Mouse (Mus musculus): Measurements from ENCODE around the gene Snx10. TPM values are rescaled to one million over a fixed set of nuclear protein-coding genes. Genes with fewer than 3 reads are reported as not detected.

The Snx10 gene
- polyA plus RNA-seq, 1 experiment from 2014 or later: 17.3 TPM

DNA sequence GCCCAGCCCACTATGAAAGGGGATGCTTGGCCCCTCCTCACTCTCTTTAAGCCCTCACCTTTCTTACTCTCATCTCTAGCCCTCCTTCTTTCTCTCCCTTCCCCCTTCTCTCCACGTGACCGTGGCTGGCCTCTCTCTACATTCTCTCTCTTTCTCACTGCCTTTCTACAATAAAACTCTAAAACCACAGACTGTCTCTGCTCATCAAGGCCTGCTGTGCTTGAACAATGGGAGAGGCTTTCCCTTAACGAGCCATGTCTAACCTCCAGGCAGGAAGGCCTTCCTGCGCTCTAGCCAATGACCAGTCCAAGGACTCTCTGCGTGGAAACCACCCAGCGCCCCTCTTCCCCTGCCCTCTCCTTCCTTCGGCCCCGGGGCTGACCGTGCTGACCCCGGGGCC is 11.9 kb downstream of the Snx10 start:
- H3K9ac ChIP-seq (replicated peaks): no peak overlapping the region
- no peaks in the 10 kb centered on the region; the same call in 1 of the 2 replicates for H3K27me3 ChIP-seq
- no peak overlapping the region for H3K4me2 ChIP-seq
- H3K36me3 ChIP-seq: no peaks in the 10 kb centered on the region
- no peaks in the 10 kb centered on the region for H3K9me3 ChIP-seq
- ATAC-seq (ENCODE audit: insufficient number of reproducible peaks, insufficient read depth, low FRiP score, low TSS enrichment, low read depth): no peak
- H3K4me3 ChIP-seq (replicated peaks): no peak overlapping the region
- no peak overlapping the region for H3K27ac ChIP-seq
- H3K4me1 ChIP-seq (replicated peaks): no peaks in the 10 kb centered on the region
- WGBS: 87% methylated on average over 10 of the region's 10 CpGs

DNA sequence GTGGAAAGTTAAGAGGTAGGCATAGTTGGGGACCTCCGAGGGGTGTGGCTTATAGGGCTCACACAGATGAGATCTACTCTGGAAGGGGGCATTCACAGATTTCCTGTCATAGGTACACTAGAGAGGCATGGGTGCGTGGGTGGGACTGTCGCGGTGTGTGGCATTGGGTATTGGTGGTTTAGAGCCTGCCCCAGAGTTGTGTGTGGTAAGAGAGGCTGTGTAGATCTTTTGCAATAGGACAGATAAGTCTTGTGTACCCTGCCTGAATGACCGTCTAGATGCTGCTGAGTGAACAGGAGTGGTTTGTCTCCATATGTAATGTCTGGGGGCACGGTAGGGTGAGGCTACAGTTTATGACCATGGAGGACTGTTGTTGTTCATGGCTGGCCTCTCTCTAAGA is 16.8 kb downstream of the Snx10 start:
- H3K27me3 ChIP-seq: no peaks in the 10 kb centered on the region; the same call in 1 of the 2 replicates
- H3K36me3 ChIP-seq: no peaks in the 10 kb centered on the region
- H3K9ac ChIP-seq (replicated peaks): no peak overlapping the region
- 85% methylated on average over 6 of the region's 6 CpGs for WGBS
- ATAC-seq (ENCODE audit: insufficient number of reproducible peaks, insufficient read depth, low FRiP score, low TSS enrichment, low read depth): no peak
- H3K27ac ChIP-seq: no peak overlapping the region
- H3K4me2 ChIP-seq: no peak overlapping the region
- peaks cover 22% of the 10 kb centered on the region for H3K4me1 ChIP-seq (replicated peaks)
- no peak overlapping the region for H3K4me3 ChIP-seq (replicated peaks)
- H3K9me3 ChIP-seq: no peaks in the 10 kb centered on the region

DNA sequence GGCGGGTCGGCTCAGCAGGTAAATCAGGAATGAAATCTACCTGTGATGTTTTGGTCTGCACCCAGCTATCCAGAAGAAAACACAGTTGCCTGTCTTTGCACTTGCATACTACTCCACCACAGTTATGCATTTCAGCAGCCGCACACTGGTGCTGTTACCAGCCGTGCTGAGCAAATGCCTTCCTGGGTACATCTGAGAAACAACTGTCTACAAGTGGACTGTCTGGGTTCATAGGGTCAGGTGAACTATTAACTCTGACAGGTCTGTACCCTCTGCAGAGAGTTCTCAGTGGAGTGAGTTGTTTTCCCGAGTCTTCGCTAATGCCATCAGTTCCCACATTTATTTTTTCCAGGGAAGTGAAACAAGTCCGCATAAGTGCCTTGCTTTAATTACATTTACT is 17.7 kb downstream of the Snx10 start:
- no peaks in the 10 kb centered on the region for H3K36me3 ChIP-seq
- no peaks in the 10 kb centered on the region; the same call in 1 of the 2 replicates for H3K27me3 ChIP-seq
- 77% methylated on average over 7 of the region's 7 CpGs for WGBS
- no peak for ATAC-seq (ENCODE audit: insufficient number of reproducible peaks, insufficient read depth, low FRiP score, low TSS enrichment, low read depth)
- H3K9me3 ChIP-seq: no peaks in the 10 kb centered on the region
- no peak overlapping the region for H3K9ac ChIP-seq (replicated peaks)
- no peak overlapping the region for H3K4me3 ChIP-seq (replicated peaks)
- peaks cover 23% of the 10 kb centered on the region for H3K4me1 ChIP-seq (replicated peaks)
- H3K27ac ChIP-seq: no peak overlapping the region
- H3K4me2 ChIP-seq: no peak overlapping the region

DNA sequence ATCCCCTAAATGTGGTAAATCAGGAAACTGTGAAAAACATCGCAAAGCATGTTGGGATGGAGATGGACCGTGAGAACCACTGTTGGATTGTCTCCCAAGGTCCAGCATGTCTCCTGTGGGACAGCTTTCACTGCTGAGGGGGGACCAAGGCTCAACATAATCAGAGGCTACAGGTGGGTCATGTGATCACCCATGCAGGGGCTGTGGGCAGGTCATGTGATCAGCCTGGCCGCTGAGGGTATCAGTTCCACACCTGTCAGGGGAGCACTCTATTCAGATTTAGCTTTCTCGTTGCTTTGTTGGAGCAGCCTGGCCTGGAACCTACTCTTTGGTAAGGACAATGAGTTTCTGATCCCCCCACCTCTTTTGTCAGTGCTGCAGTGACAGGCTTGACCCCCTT is 18.4 kb downstream of the Snx10 start:
- Histone ChIP-seq H3K4me1 (replicated peaks) (peaks cover 23% of the 10 kb centered on the region), H3K4me2 (no peak overlapping the region), H3K36me3 (no peaks in the 10 kb centered on the region), H3K9me3 (no peaks in the 10 kb centered on the region), H3K4me3 (replicated peaks) (no peak overlapping the region), H3K27ac (no peak overlapping the region), H3K9ac (replicated peaks) (no peak overlapping the region), H3K27me3 (no peaks in the 10 kb centered on the region)
- WGBS: 96% methylated on average over 4 of the region's 4 CpGs
- ATAC-seq (ENCODE audit: insufficient number of reproducible peaks, insufficient read depth, low FRiP score, low TSS enrichment, low read depth): no peak

DNA sequence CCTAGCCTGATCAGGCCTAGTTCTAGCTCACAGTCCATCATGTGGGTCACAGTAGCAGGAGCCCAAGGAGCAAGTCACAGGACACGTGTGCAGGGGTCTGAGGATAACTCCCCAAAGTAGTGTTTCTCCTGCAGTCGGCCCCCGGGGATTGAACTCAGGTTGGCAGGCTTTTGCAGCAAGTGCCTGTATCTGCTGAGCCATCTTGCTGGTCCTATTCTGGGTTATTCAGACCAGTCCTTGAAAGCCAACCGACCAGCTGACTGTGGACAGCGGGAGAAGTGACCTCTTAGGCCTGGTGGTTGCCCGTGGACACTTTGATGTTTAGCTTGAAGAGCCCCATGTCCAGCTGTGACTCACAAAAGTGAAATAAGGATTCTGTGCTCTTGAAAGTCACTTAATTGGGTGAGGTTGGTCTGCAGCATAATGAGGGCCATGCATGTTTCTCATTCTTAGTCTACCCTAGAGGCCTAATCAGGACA is 20.0 kb downstream of the Snx10 start:
- no peak for ATAC-seq (ENCODE audit: insufficient number of reproducible peaks, insufficient read depth, low FRiP score, low TSS enrichment, low read depth)
- Histone ChIP-seq H3K4me1 (replicated peaks) (peaks cover 23% of the 10 kb centered on the region), H3K4me2 (no peak overlapping the region), H3K27ac (no peak overlapping the region), H3K4me3 (replicated peaks) (no peak overlapping the region), H3K9me3 (no peaks in the 10 kb centered on the region), H3K9ac (replicated peaks) (no peak overlapping the region), H3K27me3 (no peaks in the 10 kb centered on the region), H3K36me3 (no peaks in the 10 kb centered on the region)
- 43% methylated on average over 6 of the region's 6 CpGs for WGBS

DNA sequence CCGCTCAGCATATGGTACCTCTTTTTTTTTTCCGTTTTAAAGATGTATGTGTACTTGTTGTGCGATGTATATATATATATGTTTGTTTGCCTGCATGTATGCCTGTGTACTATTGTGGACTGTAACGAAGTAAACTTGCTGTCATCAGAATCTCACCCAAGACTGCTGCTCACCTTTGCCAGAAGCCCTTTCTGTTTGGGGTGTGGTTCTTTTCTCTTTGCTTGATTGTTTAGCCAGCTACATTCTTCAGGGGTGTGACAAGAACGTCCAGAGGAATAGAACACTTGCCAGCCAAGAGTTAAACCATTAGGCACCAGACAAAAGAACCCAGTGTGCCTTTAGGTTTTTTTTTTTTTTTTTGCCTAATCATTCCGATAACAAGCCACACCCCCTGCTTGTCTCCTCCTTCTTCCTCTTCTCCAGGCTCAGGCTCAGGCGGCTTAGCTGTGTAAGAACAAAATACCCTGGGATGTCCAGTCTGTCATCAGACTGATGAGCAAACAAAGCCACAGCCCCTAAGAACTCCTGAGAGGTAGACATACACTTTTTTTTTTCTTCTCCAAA is 20.5 kb downstream of the Snx10 start:
- peaks cover 23% of the 10 kb centered on the region for H3K4me1 ChIP-seq (replicated peaks)
- H3K4me3 ChIP-seq (replicated peaks): no peak overlapping the region
- no peaks in the 10 kb centered on the region for H3K27me3 ChIP-seq
- H3K36me3 ChIP-seq: no peaks in the 10 kb centered on the region
- H3K9ac ChIP-seq (replicated peaks): no peak overlapping the region
- H3K27ac ChIP-seq: no peak overlapping the region
- no peak overlapping the region for H3K4me2 ChIP-seq
- WGBS: 29% methylated on average over 7 of the region's 7 CpGs
- H3K9me3 ChIP-seq: no peaks in the 10 kb centered on the region
- no peak for ATAC-seq (ENCODE audit: insufficient number of reproducible peaks, insufficient read depth, low FRiP score, low TSS enrichment, low read depth)

DNA sequence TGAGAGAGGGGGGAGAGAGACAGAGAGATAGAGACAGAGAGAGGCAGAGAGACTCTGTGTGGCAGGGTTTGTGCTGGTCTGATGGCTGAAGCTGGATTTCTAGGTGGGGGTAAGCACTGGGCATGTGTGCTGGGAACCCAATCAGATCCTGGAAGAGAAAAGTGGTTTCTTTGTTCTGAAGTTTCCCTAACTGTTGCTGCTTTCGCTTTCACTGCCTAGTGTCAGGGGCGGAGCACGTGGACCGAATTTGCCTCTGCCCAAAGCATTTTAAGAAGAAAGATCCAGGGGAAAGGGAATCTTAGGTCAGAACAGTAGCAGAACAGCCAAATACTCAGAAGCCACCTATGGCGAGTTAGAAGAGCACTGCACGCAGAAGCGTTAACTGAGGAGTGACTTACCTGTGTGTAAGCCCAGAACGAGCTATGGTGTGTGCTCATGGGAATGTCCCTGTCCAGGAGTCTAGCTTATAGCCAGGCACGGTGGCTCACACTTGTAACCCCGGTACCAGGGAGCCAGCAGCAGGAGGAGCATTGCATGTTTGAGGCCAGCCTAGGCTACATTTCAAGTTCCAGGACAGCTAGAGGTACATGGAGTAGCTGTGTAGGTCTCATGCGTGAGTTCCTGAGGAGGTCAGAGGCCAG is 21.6 kb downstream of the Snx10 start:
- Histone ChIP-seq H3K9me3 (no peaks in the 10 kb centered on the region), H3K9ac (replicated peaks) (no peak overlapping the region), H3K4me1 (replicated peaks) (peaks cover 23% of the 10 kb centered on the region), H3K4me3 (replicated peaks) (no peak overlapping the region), H3K4me2 (no peak overlapping the region), H3K27ac (0 out of 2 replicates have a peak overlapping the region, but pooled peaks have one; percentile 7), H3K27me3 (no peaks in the 10 kb centered on the region), H3K36me3 (no peaks in the 10 kb centered on the region)
- no peak for ATAC-seq (ENCODE audit: insufficient number of reproducible peaks, insufficient read depth, low FRiP score, low TSS enrichment, low read depth)
- WGBS: 77% methylated on average over 11 of the region's 11 CpGs

DNA sequence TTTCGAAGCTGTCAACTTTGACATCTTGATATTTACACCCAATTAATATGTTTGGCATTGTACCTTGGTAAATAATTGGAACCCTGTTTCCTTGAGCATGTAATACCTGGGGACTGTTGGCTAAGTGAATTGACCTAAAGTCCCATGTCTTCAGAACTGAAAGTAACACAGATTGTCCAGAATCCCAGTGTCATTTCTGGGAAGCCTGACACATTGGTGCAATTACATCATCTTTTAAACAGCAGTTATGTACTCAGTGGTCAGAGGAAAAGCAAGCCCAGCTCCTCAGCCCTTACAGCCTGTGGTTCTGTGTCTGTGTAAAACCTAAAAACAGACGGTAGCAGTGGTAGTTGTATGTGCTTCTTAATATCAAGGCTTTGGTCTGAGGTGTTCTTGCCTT is 22.4 kb downstream of the Snx10 start:
- H3K9me3 ChIP-seq: no peaks in the 10 kb centered on the region
- ATAC-seq (ENCODE audit: insufficient number of reproducible peaks, insufficient read depth, low FRiP score, low TSS enrichment, low read depth): no peak
- no peaks in the 10 kb centered on the region for H3K27me3 ChIP-seq
- H3K9ac ChIP-seq (replicated peaks): no peak overlapping the region
- no peak overlapping the region for H3K4me3 ChIP-seq (replicated peaks)
- no peak overlapping the region for H3K4me2 ChIP-seq
- no peaks in the 10 kb centered on the region for H3K36me3 ChIP-seq
- 82% methylated on average over 2 of the region's 2 CpGs for WGBS
- peaks cover 23% of the 10 kb centered on the region for H3K4me1 ChIP-seq (replicated peaks)
- no peak overlapping the region for H3K27ac ChIP-seq

DNA sequence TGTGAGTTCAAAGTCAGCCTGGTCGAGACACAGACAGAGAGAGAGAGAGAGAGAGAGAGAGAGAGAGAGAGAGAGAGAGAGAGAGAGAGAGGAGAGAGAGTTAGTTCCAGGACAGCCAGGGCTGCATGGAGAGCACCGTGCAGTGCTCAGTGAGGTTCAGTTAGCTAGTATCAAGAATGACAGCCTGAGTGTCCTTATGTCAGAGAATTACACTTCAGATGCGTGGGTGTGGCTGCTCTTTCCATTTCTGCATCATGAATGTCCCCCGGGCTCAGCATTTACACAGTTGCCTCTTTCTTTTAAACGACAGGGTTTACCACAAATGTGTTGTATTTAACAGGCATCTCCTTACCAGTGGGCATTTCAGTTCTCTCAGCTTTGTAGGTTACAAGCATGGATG is 25.1 kb downstream of the Snx10 start:
- no peaks in the 10 kb centered on the region for H3K27me3 ChIP-seq
- H3K27ac ChIP-seq: no peak overlapping the region
- H3K36me3 ChIP-seq: no peaks in the 10 kb centered on the region
- H3K4me1 ChIP-seq (replicated peaks): peaks cover 16% of the 10 kb centered on the region
- no peak overlapping the region for H3K9ac ChIP-seq (replicated peaks)
- H3K9me3 ChIP-seq: no peaks in the 10 kb centered on the region
- no peak for ATAC-seq (ENCODE audit: insufficient number of reproducible peaks, insufficient read depth, low FRiP score, low TSS enrichment, low read depth)
- H3K4me3 ChIP-seq (replicated peaks): no peak overlapping the region
- no peak overlapping the region for H3K4me2 ChIP-seq
- WGBS: 79% methylated on average over 5 of the region's 5 CpGs

DNA sequence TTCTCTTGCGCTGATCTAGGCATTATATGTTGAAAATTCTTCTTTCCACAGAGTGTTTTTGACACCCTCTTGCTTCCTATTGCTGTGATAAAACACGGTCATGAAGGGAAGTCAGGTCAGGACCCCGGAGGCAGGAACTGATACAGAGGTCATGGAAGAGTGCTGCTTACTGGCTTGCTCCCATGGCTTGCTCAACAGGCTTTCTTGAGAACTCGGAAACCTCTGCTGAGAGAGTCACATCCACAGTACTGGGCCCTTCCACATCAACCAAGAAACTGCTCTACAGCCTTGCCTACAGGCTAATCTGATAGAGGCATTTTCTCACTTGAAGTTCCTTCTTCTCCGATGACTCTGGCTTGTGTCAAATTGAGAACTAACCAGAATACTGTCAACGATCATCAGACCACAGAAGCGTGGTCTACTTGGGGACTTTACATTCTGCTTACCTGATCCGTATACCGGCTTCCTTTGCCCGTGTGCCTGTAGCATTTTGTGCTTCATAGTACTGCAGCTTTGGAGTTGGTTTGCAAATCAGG is 27.6 kb downstream of the Snx10 start:
- Histone ChIP-seq H3K9me3 (no peaks in the 10 kb centered on the region), H3K4me1 (replicated peaks) (no peaks in the 10 kb centered on the region), H3K36me3 (no peaks in the 10 kb centered on the region), H3K27me3 (no peaks in the 10 kb centered on the region), H3K9ac (replicated peaks) (no peak overlapping the region), H3K4me2 (no peak overlapping the region), H3K4me3 (replicated peaks) (no peak overlapping the region), H3K27ac (no peak overlapping the region)
- 92% methylated on average over 10 of the region's 10 CpGs for WGBS
- ATAC-seq (ENCODE audit: insufficient number of reproducible peaks, insufficient read depth, low FRiP score, low TSS enrichment, low read depth): no peak

DNA sequence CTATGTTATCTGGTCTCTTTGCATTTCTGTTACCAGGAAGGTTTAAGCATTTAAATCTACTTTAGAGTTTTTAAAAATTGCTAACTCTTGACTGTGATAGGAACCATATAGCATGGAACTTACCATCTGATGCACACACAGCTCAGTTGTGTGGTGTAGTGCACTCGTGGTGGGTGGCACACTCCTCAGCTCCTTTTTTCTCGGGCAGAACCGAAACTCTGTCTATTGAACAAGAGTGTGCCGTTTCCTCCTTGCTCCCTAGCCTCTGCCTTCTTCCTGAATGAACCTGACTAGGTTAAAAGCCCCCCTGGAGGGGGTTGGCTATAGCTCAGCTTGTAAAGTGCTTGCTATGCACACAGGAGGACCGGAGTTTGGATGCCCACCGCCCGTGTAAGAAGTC is 32.9 kb downstream of the Snx10 start:
- no peak overlapping the region for H3K4me3 ChIP-seq (replicated peaks)
- H3K27ac ChIP-seq: no peak overlapping the region
- H3K4me1 ChIP-seq (replicated peaks): no peaks in the 10 kb centered on the region
- H3K4me2 ChIP-seq: no peak overlapping the region
- no peaks in the 10 kb centered on the region for H3K27me3 ChIP-seq
- no peak overlapping the region for H3K9ac ChIP-seq (replicated peaks)
- no peaks in the 10 kb centered on the region for H3K36me3 ChIP-seq
- WGBS: 90% methylated on average over 7 of the region's 7 CpGs
- H3K9me3 ChIP-seq: no peaks in the 10 kb centered on the region
- no peak for ATAC-seq (ENCODE audit: insufficient number of reproducible peaks, insufficient read depth, low FRiP score, low TSS enrichment, low read depth)

DNA sequence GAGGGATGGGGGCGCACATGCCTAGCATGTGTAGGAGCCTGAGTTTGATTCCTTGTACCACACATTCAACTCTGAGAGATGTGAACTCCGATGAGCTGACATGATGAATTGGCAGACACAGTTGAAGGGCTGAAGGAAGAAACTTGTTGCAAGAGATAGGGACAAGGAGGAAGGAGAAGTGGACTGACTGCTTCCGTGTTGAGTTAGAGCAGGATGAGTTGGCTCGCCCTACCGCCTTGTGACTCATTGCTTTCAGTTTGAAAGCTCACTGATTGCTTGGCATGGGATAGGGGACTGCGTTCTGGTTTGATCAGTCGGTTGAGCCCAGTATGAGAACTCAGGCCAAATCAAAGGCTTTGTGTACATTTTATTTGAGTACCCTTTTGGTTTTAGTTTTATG is 34.6 kb downstream of the Snx10 start:
- H3K4me2 ChIP-seq: no peak overlapping the region
- ATAC-seq (ENCODE audit: insufficient number of reproducible peaks, insufficient read depth, low FRiP score, low TSS enrichment, low read depth): no peak
- no peaks in the 10 kb centered on the region for H3K9me3 ChIP-seq
- H3K27ac ChIP-seq: no peak overlapping the region
- H3K9ac ChIP-seq (replicated peaks): no peak overlapping the region
- H3K4me1 ChIP-seq (replicated peaks): no peaks in the 10 kb centered on the region
- no peak overlapping the region for H3K4me3 ChIP-seq (replicated peaks)
- no peaks in the 10 kb centered on the region for H3K36me3 ChIP-seq
- no peaks in the 10 kb centered on the region for H3K27me3 ChIP-seq
- WGBS: 98% methylated on average over 7 of the region's 7 CpGs
